Mouse (Mus musculus) erythroblast, embryonic 14.5 days (primary cell): ENCODE measurements around the gene Stambpl1.
"Not testable (repeated sequence)": the region's sequence is repeated elsewhere in the genome, so short reads cannot be mapped to it uniquely, and the experiment has no call there.

Experiments
- GATA1 ChIP-seq: IDR thresholded peaks from 2 replicates; pipeline ENCODE4 v1.6.1; 2012; ENCODE audit warnings: low read length, inconsistent platforms, mixed read lengths
- TAL1 ChIP-seq: IDR thresholded peaks from 3 replicates; pipeline ENCODE4 v1.6.1; 2012; ENCODE audit warnings: low read length, inconsistent platforms, mixed read lengths

- not testable (repeated sequence) for TF ChIP-seq GATA1, TAL1
Observed at GRCm38 (mm10) chr19:34206128-34206527, 14.1 kb downstream of the Stambpl1 start.
